Mouse (Mus musculus) G1E (cell line): ENCODE measurements around the gene Med24. TPM values are rescaled to one million over a fixed set of nuclear protein-coding genes. Genes with fewer than 3 reads are reported as not detected.
A peak's percentile ranks its signal among the peaks of the same experiment; 100 is the strongest.
"Not testable (repeated sequence)": the region's sequence is repeated elsewhere in the genome, so short reads cannot be mapped to it uniquely, and the experiment has no call there.

Experiments
- ATAC-seq: 2 replicates; pipeline ENCODE4 v1.8.0; 2016; ENCODE audit warnings: mild to moderate bottlenecking; ENCODE audit not compliant: insufficient number of reproducible peaks, poor library complexity, low FRiP score, severe bottlenecking; ENCODE audit errors: extremely low read depth
- DNase-seq: peaks from one replicate; pipeline ENCODE4 v3.0.0; 2012; ENCODE audit warnings: low spot score
- H3K27me3 ChIP-seq: 2 replicates; pipeline ENCODE4 v1.6.1; 2012; ENCODE audit warnings: mild to moderate bottlenecking, low read length, inconsistent platforms; ENCODE audit not compliant: insufficient read depth
- H3K36me3 ChIP-seq: replicated peaks from 2 replicates; pipeline ENCODE3; 2012; ENCODE audit warnings: mild to moderate bottlenecking, inconsistent platforms
- H3K4me1 ChIP-seq: 2 replicates; pipeline ENCODE4 v1.6.1; 2012; ENCODE audit warnings: low read depth, low read length, inconsistent platforms, mixed read lengths; ENCODE audit not compliant: insufficient read depth
- H3K4me3 ChIP-seq: 2 replicates; pipeline ENCODE4 v1.5.1; 2012; ENCODE audit warnings: low read depth, mild to moderate bottlenecking, inconsistent platforms, low read length, moderate library complexity, mixed read lengths
- H3K9me3 ChIP-seq: replicated peaks from 2 replicates; pipeline ENCODE4 v1.6.1; 2012; ENCODE audit warnings: inconsistent platforms
- CTCF ChIP-seq: IDR thresholded peaks from 2 replicates; pipeline ENCODE4 v1.5.1; 2012; ENCODE audit warnings: low read depth, low read length, inconsistent platforms, mixed read lengths
- polyA plus RNA-seq: library from polyadenylated mRNA; stranded (reverse); fragments of >175 nt; gene quantifications from 2 replicates; pipeline ENCODE4 v1.2.3, GENCODE M21; 2012
- total RNA-seq, 2 experiments: library from RNA; stranded (forward) in 1 of 2; stranded (reverse) in 1 of 2; fragments of 200-1000 nt in 1 of 2; fragments of >200 nt in 1 of 2; fragmentation: Nextera tagmentation in 1 of 2; gene quantifications; 2 replicates each; pipeline ENCODE4 v1.2.3; 2014 to 2017

Med24 gene
- total and polyA plus RNA-seq, 3 experiments = 37.8 to 95.6 (median 83.8) TPM

- H3K36me3 ChIP-seq = not testable (repeated sequence)
Observed at GRCm38 (mm10) chr11:98655076-98655475, 74.2 kb downstream of the Med24 start.

More at GRCm38 (mm10) chr11:98655076-98655475, 74.2 kb downstream of the Med24 start:
- peaks cover 35% of the 10 kb centered on the region for H3K27me3 ChIP-seq
- DNase-seq (peak; percentile 16), ATAC-seq (peak; percentile 34; the same call in 1 of the 2 replicates)
- TF ChIP-seq CTCF = peak; percentile 47
- not testable (repeated sequence) for H3K4me3 ChIP-seq, H3K9me3 ChIP-seq, H3K4me1 ChIP-seq

Other genes starting within 250 kb of the Med24 start
- not detected in 2 replicates for gene Ikzf3, start 183.4 kb downstream of the Med24 start, total RNA-seq (2014; fragmentation: Nextera tagmentation)
- gene Ikzf3, start 183.4 kb downstream of the Med24 start, total RNA-seq (2017) = 0.23 and 0.71 TPM in 2 replicates
- gene Ikzf3, start 183.4 kb downstream of the Med24 start, polyA plus RNA-seq = 0.01 TPM in 1 of 2 replicates, not detected in the other
- gene Zpbp2, start 178.3 kb downstream of the Med24 start, total RNA-seq (2014; fragmentation: Nextera tagmentation) = 2.5 and 4.8 TPM in 2 replicates
- 3.3 and 4.6 TPM in 2 replicates for gene Zpbp2, start 178.3 kb downstream of the Med24 start, total RNA-seq (2017)
- gene Zpbp2, start 178.3 kb downstream of the Med24 start, polyA plus RNA-seq = 0.36 and 0.43 TPM in 2 replicates
- gene Ormdl3, start 142.1 kb downstream of the Med24 start, total RNA-seq (2014; fragmentation: Nextera tagmentation) = 11.0 and 22.0 TPM in 2 replicates
- 55.0 and 57.0 TPM in 2 replicates for gene Ormdl3, start 142.1 kb downstream of the Med24 start, total RNA-seq (2017)
- 37.8 and 43.2 TPM in 2 replicates for gene Ormdl3, start 142.1 kb downstream of the Med24 start, polyA plus RNA-seq
- gene Lrrc3c, start 131.1 kb downstream of the Med24 start, total RNA-seq (2014; fragmentation: Nextera tagmentation) = not detected in 2 replicates
- not detected in 2 replicates for gene Lrrc3c, start 131.1 kb downstream of the Med24 start, total RNA-seq (2017)
- gene Lrrc3c, start 131.1 kb downstream of the Med24 start, polyA plus RNA-seq = not detected in 2 replicates
- gene Gm12355, start 103.8 kb downstream of the Med24 start, total RNA-seq (2014; fragmentation: Nextera tagmentation) = 1.3 TPM in 1 of 2 replicates, not detected in the other
- gene Gm12355, start 103.8 kb downstream of the Med24 start, total RNA-seq (2017) = 1.7 and 3.4 TPM in 2 replicates
- gene Gm12355, start 103.8 kb downstream of the Med24 start, polyA plus RNA-seq = not detected in 2 replicates
- not detected in 2 replicates for gene Gsdma3, start 103.1 kb downstream of the Med24 start, total RNA-seq (2014; fragmentation: Nextera tagmentation)
- gene Gsdma3, start 103.1 kb downstream of the Med24 start, total RNA-seq (2017) = 0.12 TPM in 1 of 2 replicates, not detected in the other
- not detected in 2 replicates for gene Gsdma3, start 103.1 kb downstream of the Med24 start, polyA plus RNA-seq
- not detected in 2 replicates for gene Gsdma2, start 82.7 kb downstream of the Med24 start, total RNA-seq (2014; fragmentation: Nextera tagmentation)
- gene Gsdma2, start 82.7 kb downstream of the Med24 start, total RNA-seq (2017) = 0.23 and 0.27 TPM in 2 replicates
- gene Gsdma2, start 82.7 kb downstream of the Med24 start, polyA plus RNA-seq = not detected in 2 replicates
- not detected in 2 replicates for gene Gsdma, start 65.1 kb downstream of the Med24 start, total RNA-seq (2014; fragmentation: Nextera tagmentation)
- gene Gsdma, start 65.1 kb downstream of the Med24 start, total RNA-seq (2017) = not detected in 2 replicates
- gene Gsdma, start 65.1 kb downstream of the Med24 start, polyA plus RNA-seq = 0.03 TPM in 1 of 2 replicates, not detected in the other
- 69.2 and 71.4 TPM in 2 replicates for gene Psmd3, start 46.9 kb downstream of the Med24 start, total RNA-seq (2014; fragmentation: Nextera tagmentation)
- gene Psmd3, start 46.9 kb downstream of the Med24 start, total RNA-seq (2017) = 75.6 and 76.1 TPM in 2 replicates
- 204 and 206 TPM in 2 replicates for gene Psmd3, start 46.9 kb downstream of the Med24 start, polyA plus RNA-seq
- gene Csf3, start 28.2 kb downstream of the Med24 start, total RNA-seq (2014; fragmentation: Nextera tagmentation) = not detected in 2 replicates
- gene Csf3, start 28.2 kb downstream of the Med24 start, total RNA-seq (2017) = 0.27 TPM in 1 of 2 replicates, not detected in the other
- not detected in 2 replicates for gene Csf3, start 28.2 kb downstream of the Med24 start, polyA plus RNA-seq
- 58.0 and 68.0 TPM in 2 replicates for gene Thra, start 11.2 kb upstream of the Med24 start, total RNA-seq (2014; fragmentation: Nextera tagmentation)
- gene Thra, start 11.2 kb upstream of the Med24 start, total RNA-seq (2017) = 20.1 and 20.3 TPM in 2 replicates
- gene Thra, start 11.2 kb upstream of the Med24 start, polyA plus RNA-seq = 32.3 and 33.1 TPM in 2 replicates
- gene Nr1d1, start 45.9 kb upstream of the Med24 start, total RNA-seq (2014; fragmentation: Nextera tagmentation) = 0.75 and 3.1 TPM in 2 replicates
- gene Nr1d1, start 45.9 kb upstream of the Med24 start, total RNA-seq (2017) = 0.93 TPM in 2 replicates
- gene Nr1d1, start 45.9 kb upstream of the Med24 start, polyA plus RNA-seq = 2.3 TPM in 2 replicates
- 38.0 and 52.2 TPM in 2 replicates for gene Msl1, start 66.1 kb upstream of the Med24 start, total RNA-seq (2014; fragmentation: Nextera tagmentation)
- 39.4 and 45.6 TPM in 2 replicates for gene Msl1, start 66.1 kb upstream of the Med24 start, total RNA-seq (2017)
- gene Msl1, start 66.1 kb upstream of the Med24 start, polyA plus RNA-seq = 36.5 and 44.9 TPM in 2 replicates
- 51.8 and 64.6 TPM in 2 replicates for gene Casc3, start 75.5 kb upstream of the Med24 start, total RNA-seq (2014; fragmentation: Nextera tagmentation)
- 13.9 and 17.8 TPM in 2 replicates for gene Casc3, start 75.5 kb upstream of the Med24 start, total RNA-seq (2017)
- 37.4 and 42.7 TPM in 2 replicates for gene Casc3, start 75.5 kb upstream of the Med24 start, polyA plus RNA-seq
- gene Rapgefl1, start 107.3 kb upstream of the Med24 start, total RNA-seq (2014; fragmentation: Nextera tagmentation) = 0.34 TPM in 1 of 2 replicates, not detected in the other
- gene Rapgefl1, start 107.3 kb upstream of the Med24 start, total RNA-seq (2017) = 0.12 and 0.27 TPM in 2 replicates
- 0.19 and 0.35 TPM in 2 replicates for gene Rapgefl1, start 107.3 kb upstream of the Med24 start, polyA plus RNA-seq
- gene Wipf2, start 134.2 kb upstream of the Med24 start, total RNA-seq (2014; fragmentation: Nextera tagmentation) = 25.4 and 29.9 TPM in 2 replicates
- gene Wipf2, start 134.2 kb upstream of the Med24 start, total RNA-seq (2017) = 2.8 and 3.1 TPM in 2 replicates
- 21.5 and 23.9 TPM in 2 replicates for gene Wipf2, start 134.2 kb upstream of the Med24 start, polyA plus RNA-seq
- 60.7 and 84.9 TPM in 2 replicates for gene Cdc6, start 178.4 kb upstream of the Med24 start, total RNA-seq (2014; fragmentation: Nextera tagmentation)
- 52.7 and 63.4 TPM in 2 replicates for gene Cdc6, start 178.4 kb upstream of the Med24 start, total RNA-seq (2017)
- gene Cdc6, start 178.4 kb upstream of the Med24 start, polyA plus RNA-seq = 3.4 and 4.1 TPM in 2 replicates
- 109 and 110 TPM in 2 replicates for gene Rara, start 198.4 kb upstream of the Med24 start, total RNA-seq (2014; fragmentation: Nextera tagmentation)
- 16.9 and 17.1 TPM in 2 replicates for gene Rara, start 198.4 kb upstream of the Med24 start, total RNA-seq (2017)
- 84.4 and 103 TPM in 2 replicates for gene Rara, start 198.4 kb upstream of the Med24 start, polyA plus RNA-seq